Mouse (Mus musculus): ENCODE data around the gene Ppp1r14a. TPM values are rescaled to one million over a fixed set of nuclear protein-coding genes. Genes with fewer than 3 reads are reported as not detected.

The Ppp1r14a gene
- polyA plus RNA-seq, 1 experiment from 2014 or later = 8.7 TPM

DNA sequence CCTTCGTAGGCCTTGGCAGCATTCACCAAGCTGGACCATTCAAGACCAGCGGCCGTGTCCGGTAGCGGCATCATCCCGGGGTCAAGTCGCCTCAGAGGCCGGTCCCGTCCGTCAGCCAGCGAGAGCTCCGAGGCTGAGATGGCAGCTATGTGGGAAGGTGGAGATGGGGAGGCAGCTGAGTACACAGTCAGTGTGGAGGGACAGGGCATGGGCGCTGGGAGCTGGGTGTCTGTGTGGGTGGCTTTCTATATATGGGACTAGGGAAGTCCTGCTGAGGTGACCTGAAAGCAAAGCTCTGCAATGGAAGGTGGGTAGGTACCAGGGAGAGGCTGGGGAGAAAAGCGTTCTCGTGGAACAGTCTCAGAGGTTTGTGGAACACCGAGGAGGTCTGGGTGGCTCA is 39.9 kb downstream of the Ppp1r14a start:
- WGBS = 93% methylated on average over 16 of the region's 16 CpGs
- Histone ChIP-seq H3K36me3 (replicated peaks) (peaks cover 84% of the 10 kb centered on the region), H3K4me3 (no peak overlapping the region), H3K27me3 (ENCODE audit: poor library complexity, severe bottlenecking) (no peaks in the 10 kb centered on the region), H3K27ac (no peak overlapping the region), H3K4me1 (peaks cover 4% of the 10 kb centered on the region), H3K9me3 (no peaks in the 10 kb centered on the region)
- no peak for DNase-seq (ENCODE audit: extremely low spot score, low spot score)

DNA sequence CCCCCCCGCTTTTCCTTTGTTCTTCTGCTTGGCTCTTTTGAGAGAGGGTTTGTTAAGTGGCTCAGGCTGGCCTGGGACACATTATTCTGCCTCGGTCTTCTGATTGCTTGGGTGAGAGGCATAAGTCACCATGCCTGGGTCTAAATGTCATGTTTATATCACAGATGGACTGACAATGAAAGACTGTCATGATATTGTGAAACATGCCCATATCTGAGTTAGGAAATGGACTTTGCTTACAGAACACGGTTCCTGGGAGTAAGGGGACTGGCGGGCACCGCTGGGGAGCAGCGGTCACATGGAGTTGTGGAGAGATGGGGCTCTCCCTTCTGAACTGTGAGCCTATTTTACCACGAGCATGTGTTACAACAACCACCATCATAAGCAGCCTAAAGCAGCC is 45.0 kb downstream of the Ppp1r14a start:
- H3K4me3 ChIP-seq = no peak overlapping the region
- 69% methylated on average over 7 of the region's 7 CpGs for WGBS
- H3K9me3 ChIP-seq = no peaks in the 10 kb centered on the region
- H3K27ac ChIP-seq = 0 out of 2 replicates have a peak overlapping the region, but pooled peaks have one; percentile 44
- peaks cover 67% of the 10 kb centered on the region for H3K36me3 ChIP-seq (replicated peaks)
- DNase-seq (ENCODE audit: extremely low spot score, low spot score) = no peak
- H3K27me3 ChIP-seq (ENCODE audit: poor library complexity, severe bottlenecking) = no peaks in the 10 kb centered on the region
- H3K4me1 ChIP-seq = peaks cover 14% of the 10 kb centered on the region

DNA sequence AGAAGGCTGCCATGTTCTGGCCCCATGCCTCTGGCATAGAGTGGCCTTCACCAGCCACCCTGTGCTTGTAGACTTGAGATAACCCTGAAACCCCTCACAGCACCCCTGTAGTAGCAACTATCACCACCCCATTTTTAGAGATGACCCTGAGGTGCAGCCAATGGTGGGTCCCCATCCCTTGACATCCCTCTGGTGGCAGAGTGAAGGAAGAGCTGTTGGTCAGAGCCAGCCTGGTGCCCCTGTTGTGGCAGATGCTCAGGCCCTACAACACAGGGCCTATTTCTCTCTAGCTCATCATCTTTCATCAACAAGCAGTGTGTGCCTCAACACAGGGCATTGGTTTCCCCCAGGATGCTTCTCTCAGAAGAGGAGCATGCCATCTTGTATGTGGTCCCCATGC is 46.2 kb downstream of the Ppp1r14a start:
- Histone ChIP-seq H3K9me3 (no peaks in the 10 kb centered on the region), H3K27ac (0 out of 2 replicates have a peak overlapping the region, but pooled peaks have one; percentile 4), H3K4me1 (peaks cover 14% of the 10 kb centered on the region), H3K4me3 (no peak overlapping the region), H3K27me3 (ENCODE audit: poor library complexity, severe bottlenecking) (no peaks in the 10 kb centered on the region), H3K36me3 (replicated peaks) (peaks cover 58% of the 10 kb centered on the region)
- DNase-seq (ENCODE audit: extremely low spot score, low spot score) = no peak

DNA sequence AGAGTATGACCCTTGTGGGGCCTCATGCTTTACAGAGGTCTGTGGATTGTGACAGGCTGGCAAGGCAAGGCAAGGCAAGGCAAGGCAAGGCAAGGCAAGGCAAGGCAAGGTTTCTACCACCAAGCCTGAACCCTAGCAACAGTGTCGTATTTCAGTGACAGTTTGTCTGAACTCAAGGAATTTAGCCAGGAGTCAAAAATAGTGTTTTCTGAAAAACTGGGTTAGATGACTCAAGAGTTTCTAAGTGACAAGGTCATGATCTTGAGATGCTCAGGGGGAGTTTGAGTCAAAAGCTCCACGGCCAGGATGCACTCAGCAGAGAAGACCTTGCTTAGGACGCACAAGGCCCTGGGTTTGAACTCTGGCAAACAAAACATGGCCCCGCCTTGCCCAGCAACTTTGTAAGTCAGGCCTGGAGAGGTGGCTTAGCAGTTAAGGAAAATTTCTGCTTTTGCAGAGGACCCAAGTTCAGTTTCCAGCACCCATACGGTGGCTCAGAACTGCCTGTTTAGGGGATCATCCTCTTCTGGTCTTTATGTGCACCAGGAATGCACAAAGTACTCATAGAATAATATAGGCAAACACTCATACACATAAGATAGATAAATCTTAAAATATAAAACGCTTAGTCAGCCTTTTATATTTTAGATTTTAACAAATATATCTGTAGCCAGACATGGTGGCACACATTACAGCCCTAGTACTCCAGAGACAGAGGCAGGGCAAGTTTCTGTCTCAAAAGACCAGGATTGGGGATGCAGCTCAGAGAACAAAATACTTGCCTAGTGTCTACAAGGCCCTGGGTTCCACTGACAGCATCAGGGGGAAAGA is 46.9 kb downstream of the Ppp1r14a start:
- no peak for DNase-seq (ENCODE audit: extremely low spot score, low spot score)
- WGBS = 82% methylated on average over 6 of the region's 6 CpGs
- Histone ChIP-seq H3K27me3 (ENCODE audit: poor library complexity, severe bottlenecking) (no peaks in the 10 kb centered on the region), H3K4me3 (no peak overlapping the region), H3K36me3 (replicated peaks) (peaks cover 56% of the 10 kb centered on the region), H3K9me3 (no peaks in the 10 kb centered on the region), H3K27ac (0 out of 2 replicates have a peak overlapping the region, but pooled peaks have one; percentile 4), H3K4me1 (peaks cover 17% of the 10 kb centered on the region)

DNA sequence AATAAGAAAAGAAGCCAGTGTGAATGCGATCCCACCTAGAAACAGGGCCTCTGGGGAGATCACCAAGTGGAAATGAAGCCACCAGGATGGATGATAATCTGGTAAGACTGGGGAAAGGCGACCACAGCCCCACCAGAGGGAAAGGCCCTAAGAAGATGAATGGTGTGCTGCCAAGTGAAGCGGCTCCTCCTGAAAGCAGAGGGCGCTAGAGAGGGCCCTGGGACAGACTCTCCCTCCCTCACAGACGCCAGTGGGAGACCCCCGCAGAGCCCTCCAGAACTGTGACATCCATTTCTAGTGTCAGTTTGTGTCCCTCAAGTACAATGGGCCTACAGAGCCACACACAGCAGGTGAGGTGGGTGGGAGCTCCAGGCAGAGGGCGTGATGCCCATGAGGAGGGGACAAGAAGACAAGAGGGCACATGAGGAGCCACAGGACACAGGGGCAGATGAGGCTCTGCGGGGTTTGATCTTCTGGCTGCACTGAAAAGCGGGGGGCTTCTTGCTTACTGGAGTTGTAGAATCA is 47.7 kb downstream of the Ppp1r14a start:
- Histone ChIP-seq H3K4me3 (no peak overlapping the region), H3K27me3 (ENCODE audit: poor library complexity, severe bottlenecking) (no peaks in the 10 kb centered on the region), H3K36me3 (replicated peaks) (peaks cover 48% of the 10 kb centered on the region), H3K9me3 (no peaks in the 10 kb centered on the region), H3K27ac (no peak overlapping the region), H3K4me1 (peaks cover 18% of the 10 kb centered on the region)
- no peak for DNase-seq (ENCODE audit: extremely low spot score, low spot score)
- WGBS = 74% methylated on average over 9 of the region's 9 CpGs

DNA sequence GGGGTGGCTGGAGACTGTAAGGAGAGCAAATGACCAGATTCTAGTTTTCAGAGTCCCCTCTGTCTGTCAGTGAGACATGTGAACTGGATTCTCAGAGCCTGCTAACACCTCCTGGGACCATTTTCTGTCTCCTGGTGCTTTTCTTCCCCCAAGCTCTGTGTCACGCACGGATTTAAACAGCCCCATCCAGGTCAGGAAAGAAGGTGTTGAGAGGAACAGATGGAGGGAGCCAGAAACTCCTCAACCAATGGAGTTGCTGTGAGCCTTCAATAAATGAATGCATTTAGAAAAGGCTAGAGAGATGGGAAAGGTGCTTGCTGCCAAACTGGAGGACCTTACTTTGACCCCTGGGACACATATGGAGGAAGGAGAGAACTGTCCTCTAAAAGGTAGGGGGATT is 48.7 kb downstream of the Ppp1r14a start:
- no peak for DNase-seq (ENCODE audit: extremely low spot score, low spot score)
- no peaks in the 10 kb centered on the region for H3K27me3 ChIP-seq (ENCODE audit: poor library complexity, severe bottlenecking)
- no peak overlapping the region for H3K4me3 ChIP-seq
- peaks cover 27% of the 10 kb centered on the region for H3K4me1 ChIP-seq
- H3K27ac ChIP-seq = no peak overlapping the region
- no peaks in the 10 kb centered on the region for H3K9me3 ChIP-seq
- peaks cover 40% of the 10 kb centered on the region for H3K36me3 ChIP-seq (replicated peaks)
- WGBS = 94% methylated on average over 2 of the region's 2 CpGs

DNA sequence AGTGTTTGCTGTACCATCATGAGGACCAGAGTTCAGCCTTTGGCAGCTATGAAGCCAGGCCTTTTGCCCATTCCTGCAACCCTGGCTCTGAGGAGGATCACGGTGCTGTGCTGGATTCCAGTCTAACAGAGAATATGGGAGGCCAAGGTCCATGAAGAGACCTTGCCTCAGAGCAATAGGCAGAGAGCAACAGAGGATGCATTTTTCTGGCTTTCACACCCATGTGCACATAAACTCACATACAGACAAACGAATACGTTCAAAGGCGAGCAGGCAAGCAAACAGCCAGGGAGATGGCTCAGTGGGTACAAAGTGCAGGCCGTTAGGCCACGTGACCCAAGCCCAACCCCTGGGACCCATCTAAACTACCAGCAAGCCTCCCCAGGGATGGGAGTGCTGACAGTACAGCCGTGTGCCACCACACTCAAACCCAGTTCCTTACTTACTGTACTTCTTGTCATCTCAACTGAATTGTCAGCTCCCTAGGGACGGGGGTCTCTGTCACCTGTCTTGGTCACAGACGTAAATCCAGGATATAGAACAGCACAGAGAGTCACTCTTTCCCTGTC is 49.3 kb downstream of the Ppp1r14a start:
- DNase-seq (ENCODE audit: extremely low spot score, low spot score) = no peak
- no peak overlapping the region for H3K4me3 ChIP-seq
- peaks cover 34% of the 10 kb centered on the region for H3K36me3 ChIP-seq (replicated peaks)
- H3K9me3 ChIP-seq = no peaks in the 10 kb centered on the region
- no peak overlapping the region for H3K27ac ChIP-seq
- peaks cover 27% of the 10 kb centered on the region for H3K4me1 ChIP-seq
- H3K27me3 ChIP-seq (ENCODE audit: poor library complexity, severe bottlenecking) = no peaks in the 10 kb centered on the region
- 89% methylated on average over 9 of the region's 9 CpGs for WGBS

DNA sequence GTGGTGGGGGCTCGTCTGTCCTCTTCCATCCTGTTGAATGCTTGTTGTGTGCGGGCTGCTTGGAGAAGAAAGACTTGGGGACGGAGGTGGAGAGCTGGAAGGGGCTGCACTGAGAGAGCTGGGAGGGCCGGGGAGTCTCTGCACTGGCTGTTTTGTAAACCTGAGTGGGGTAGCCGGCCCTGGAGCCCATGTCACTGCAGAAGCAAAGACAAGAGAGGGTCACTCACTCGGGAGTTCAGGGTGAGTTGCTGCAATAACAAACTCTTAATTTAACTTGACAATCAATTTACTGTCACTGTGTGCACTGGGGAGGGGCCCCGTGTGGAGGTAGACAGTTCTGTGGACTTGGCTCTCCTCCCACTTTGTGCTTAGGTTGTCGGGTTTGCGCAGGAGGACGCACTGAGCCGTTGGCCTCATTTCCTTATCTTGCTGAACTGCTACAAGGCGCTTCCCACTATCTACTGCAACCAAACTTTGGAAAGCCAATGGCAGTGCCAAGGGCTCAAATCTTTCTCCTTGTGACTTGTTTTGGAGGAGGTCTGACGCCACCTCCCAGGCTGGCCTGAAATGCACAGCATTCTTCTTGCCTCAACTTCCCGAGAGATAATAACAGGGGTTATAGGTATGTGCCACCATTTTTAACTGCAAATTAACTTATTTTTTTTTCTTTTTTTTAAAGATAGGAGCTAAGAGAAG is 50.0 kb downstream of the Ppp1r14a start:
- no peaks in the 10 kb centered on the region for H3K9me3 ChIP-seq
- peaks cover 22% of the 10 kb centered on the region for H3K4me1 ChIP-seq
- WGBS = 86% methylated on average over 14 of the region's 14 CpGs
- H3K27me3 ChIP-seq (ENCODE audit: poor library complexity, severe bottlenecking) = no peaks in the 10 kb centered on the region
- peaks cover 37% of the 10 kb centered on the region for H3K36me3 ChIP-seq (replicated peaks)
- no peak for DNase-seq (ENCODE audit: extremely low spot score, low spot score)
- no peak overlapping the region for H3K4me3 ChIP-seq
- no peak overlapping the region for H3K27ac ChIP-seq

DNA sequence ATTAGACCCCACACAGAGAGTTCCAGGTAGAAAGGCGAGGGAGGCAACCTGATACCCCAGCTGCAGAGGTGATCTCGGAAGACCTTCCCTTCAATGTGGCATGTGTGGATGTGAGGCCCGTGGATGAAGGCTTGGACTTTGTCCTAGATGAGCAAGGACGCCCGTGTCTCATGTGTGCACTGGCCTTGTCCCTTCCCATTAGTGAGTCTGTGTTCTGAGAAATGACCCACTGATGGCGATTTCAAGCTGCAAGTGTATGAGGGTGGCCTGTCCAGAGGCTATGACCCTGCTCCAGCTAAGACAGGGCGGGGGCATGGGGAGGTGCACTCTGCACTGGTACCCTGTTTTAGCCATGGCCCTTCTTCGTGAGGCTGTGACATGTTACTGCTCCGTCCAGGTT is 51.1 kb downstream of the Ppp1r14a start:
- WGBS = 88% methylated on average over 9 of the region's 9 CpGs
- H3K27me3 ChIP-seq (ENCODE audit: poor library complexity, severe bottlenecking) = no peaks in the 10 kb centered on the region
- peaks cover 41% of the 10 kb centered on the region for H3K36me3 ChIP-seq (replicated peaks)
- peaks cover 15% of the 10 kb centered on the region for H3K4me1 ChIP-seq
- H3K9me3 ChIP-seq = no peaks in the 10 kb centered on the region
- H3K27ac ChIP-seq = 0 out of 2 replicates have a peak overlapping the region, but pooled peaks have one; percentile 3
- H3K4me3 ChIP-seq = no peak overlapping the region
- no peak for DNase-seq (ENCODE audit: extremely low spot score, low spot score)

DNA sequence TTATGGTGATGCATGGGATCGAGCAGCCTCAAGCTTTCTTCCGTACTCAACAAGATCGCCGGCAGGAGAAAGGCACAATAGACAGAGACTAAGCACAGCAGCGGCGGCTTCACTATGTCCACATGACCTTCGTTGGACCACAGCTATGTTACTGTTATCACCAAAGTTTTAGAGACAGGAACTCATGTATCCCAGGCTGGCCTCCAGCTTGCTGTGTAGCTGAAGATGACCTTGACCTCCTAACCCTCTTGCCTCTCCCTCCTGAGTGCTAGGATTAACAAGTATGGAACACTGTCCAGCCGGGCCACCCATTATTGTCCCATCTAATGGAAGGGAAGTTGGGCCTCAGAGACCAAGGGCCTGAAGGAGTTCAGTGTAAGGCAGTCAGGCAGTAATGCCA is 51.7 kb downstream of the Ppp1r14a start:
- WGBS = 93% methylated on average over 8 of the region's 8 CpGs
- no peak for DNase-seq (ENCODE audit: extremely low spot score, low spot score)

DNA sequence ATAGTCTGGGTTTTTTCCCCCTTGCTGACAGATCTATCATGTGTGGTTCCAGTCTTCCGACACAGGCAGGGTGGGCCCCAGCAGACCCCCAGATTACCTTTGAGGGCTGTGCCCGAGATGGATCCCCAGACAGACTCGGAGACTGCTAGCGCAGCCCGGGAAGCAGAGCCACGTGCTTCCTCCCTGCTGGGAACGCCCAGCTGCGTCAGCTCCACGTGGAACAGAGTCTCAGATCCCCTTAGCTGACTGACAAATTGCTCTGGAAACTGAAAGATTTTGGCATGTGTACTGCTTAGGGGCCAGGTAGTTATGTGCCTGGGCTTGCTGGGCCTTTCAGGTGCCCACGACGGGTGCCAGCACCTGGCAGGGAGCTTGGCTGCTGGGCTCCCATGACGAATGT is 52.6 kb downstream of the Ppp1r14a start:
- Histone ChIP-seq H3K36me3 (replicated peaks) (peaks cover 36% of the 10 kb centered on the region), H3K27me3 (ENCODE audit: poor library complexity, severe bottlenecking) (no peaks in the 10 kb centered on the region), H3K9me3 (no peaks in the 10 kb centered on the region), H3K4me1 (peaks cover 25% of the 10 kb centered on the region), H3K4me3 (no peak overlapping the region), H3K27ac (peak overlapping the region; percentile 72)
- 85% methylated on average over 12 of the region's 12 CpGs for whole genome bisulfite sequencing
- DNase-seq (ENCODE audit: extremely low spot score, low spot score) = no peak

More for the DNA sequence above, 51.7 kb downstream of the Ppp1r14a start:
- H3K27ac ChIP-seq = 0 out of 2 replicates have a peak overlapping the region, but pooled peaks have one; percentile 21
- no peak overlapping the region for H3K4me3 ChIP-seq
- H3K4me1 ChIP-seq = peaks cover 21% of the 10 kb centered on the region
- peaks cover 38% of the 10 kb centered on the region for H3K36me3 ChIP-seq (replicated peaks)
- H3K9me3 ChIP-seq = no peaks in the 10 kb centered on the region
- no peaks in the 10 kb centered on the region for H3K27me3 ChIP-seq (ENCODE audit: poor library complexity, severe bottlenecking)

DNA sequence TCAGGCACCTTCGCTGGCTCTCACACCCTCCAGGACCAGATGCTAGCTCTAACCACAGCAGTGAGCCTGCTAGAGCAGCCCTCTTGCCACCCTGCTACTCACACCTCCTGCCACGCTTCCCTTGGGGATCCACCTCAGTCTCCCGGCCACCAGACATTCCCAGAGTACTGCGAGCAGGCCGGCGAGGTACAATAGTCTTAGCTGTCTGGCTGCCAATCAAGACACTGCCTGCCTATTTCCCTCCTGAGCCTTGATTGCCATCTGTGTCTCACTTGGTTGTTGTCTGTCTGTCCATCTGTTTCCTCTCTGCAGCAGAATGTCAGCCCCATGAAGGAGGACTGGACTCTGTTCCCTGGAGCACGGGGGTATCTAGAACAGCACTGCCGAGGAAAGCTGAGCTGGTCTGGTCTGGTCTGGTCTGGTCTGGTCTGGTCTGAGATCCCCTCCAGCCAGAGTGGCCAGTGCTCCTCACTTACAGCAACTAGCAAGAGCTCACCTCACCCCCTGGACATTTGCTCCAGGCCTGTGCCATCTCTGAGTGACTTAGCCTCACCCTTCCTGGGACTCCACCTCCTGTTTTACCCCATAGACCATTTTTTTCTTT is 53.5 kb downstream of the Ppp1r14a start:
- Histone ChIP-seq H3K27me3 (ENCODE audit: poor library complexity, severe bottlenecking) (no peaks in the 10 kb centered on the region), H3K4me3 (no peak overlapping the region), H3K4me1 (peaks cover 25% of the 10 kb centered on the region), H3K36me3 (replicated peaks) (peaks cover 31% of the 10 kb centered on the region), H3K27ac (peak overlapping the region; percentile 72), H3K9me3 (no peaks in the 10 kb centered on the region)
- DNase-seq (ENCODE audit: extremely low spot score, low spot score) = no peak
- WGBS = 75% methylated on average over 8 of the region's 8 CpGs

Data from forebrain, embryonic 10.5 days (tissue).